Mouse (Mus musculus): ENCODE results near the gene Neil3. TPM values are rescaled to one million over a fixed set of nuclear protein-coding genes. Genes with fewer than 3 reads are reported as not detected.

Gene Neil3
- polyA plus RNA-seq (2014; fragmentation: Illumina TruSeq; extraction: RNeasy Lipid Tissue Mini Kit (QIAGEN cat#74804); ENCODE audit: low read depth, low replicate concordance): 86.3 TPM

GRCm38 (mm10) chr8:53638495-53639171 lies at the start of gene Neil3:
Gene Neil3, minus strand, starts transcription at chr8:53639065.

Other genes with a start within 250 kb of the Neil3 start
- 11.9 TPM for gene Aga, start 127.3 kb downstream of the Neil3 start, polyA plus RNA-seq (2014; fragmentation: Illumina TruSeq; extraction: RNeasy Lipid Tissue Mini Kit (QIAGEN cat#74804); ENCODE audit: low read depth, low replicate concordance)